Mouse (Mus musculus) bone marrow macrophage, adult 2 months (primary cell): ENCODE measurements around the gene Iqch.

Experiments used
- CTCF ChIP-seq: IDR thresholded peaks from 2 replicates; pipeline ENCODE4 v1.5.1; 2012; ENCODE audit warnings: low read depth, mild to moderate bottlenecking, low read length, moderate library complexity
- POLR2A ChIP-seq: IDR thresholded peaks from 2 replicates; pipeline ENCODE4 v1.6.1; 2012; ENCODE audit warnings: mild to moderate bottlenecking, low read depth, low read length, borderline replicate concordance

DNA sequence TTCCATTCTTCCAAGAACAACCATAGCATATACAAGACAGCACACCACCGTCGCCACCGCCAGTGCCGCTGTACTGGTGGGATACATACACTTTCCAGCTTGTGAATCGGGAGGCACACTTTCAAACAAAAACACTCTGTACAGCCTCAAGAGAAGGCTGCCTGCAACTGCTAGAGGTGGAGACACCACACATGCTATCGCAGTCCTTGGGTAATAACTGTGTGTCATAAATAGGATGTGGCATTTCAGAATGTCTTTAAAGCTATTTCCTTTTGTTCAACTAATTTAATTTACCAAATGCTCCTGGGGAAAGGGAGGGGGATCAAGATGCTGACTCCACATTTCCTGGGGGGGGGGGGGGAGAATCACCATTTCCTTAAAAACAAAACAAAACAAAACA is 34.0 kb downstream of the Iqch start:
- no peak for TF ChIP-seq CTCF
- TF ChIP-seq POLR2A = no peak
